Comparison of ENCODE assay signal across 26 mouse cellular contexts in the genomic region with DNA sequence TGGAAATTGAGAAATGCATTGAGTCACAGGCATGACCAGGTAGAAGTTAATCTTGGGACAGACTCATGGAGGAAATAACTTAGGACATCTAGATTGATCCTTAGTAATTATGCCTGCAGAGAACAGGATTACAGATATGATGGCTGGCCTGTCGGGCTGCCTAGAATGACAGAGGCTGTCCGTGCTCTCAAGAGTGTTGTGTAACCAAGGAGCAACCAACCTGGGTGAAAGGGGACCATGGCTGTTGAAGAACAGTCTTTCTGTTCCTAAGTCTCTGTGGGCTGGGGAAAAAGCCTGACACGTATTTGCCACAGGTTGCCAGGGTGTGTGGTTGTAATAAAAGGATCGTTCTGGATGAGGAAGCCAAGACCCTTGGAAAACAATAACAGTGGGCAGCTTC. TPM values are rescaled to one million over a fixed set of nuclear protein-coding genes. Genes with fewer than 3 reads are reported as not detected.
"Had no signal": no experiment of that assay in that cellular context is flagged by ENCODE, and none has a peak within 500 bp of the region (broad histone marks: within the 10 kb centered on the region; RNA-seq: fewer than 3 reads in every experiment).

No protein-coding gene starts in this region.

- H3K36me3 ChIP-seq: heart, embryonic 10.5 days; heart, embryonic 13.5 days; heart, embryonic 15.5 days; hindbrain, embryonic 13.5 days; hindbrain, embryonic 15.5 days; intestine, embryonic 15.5 days; limb, embryonic 10.5 days; limb, embryonic 12.5 days; liver, embryonic 13.5 days had no signal

- H3K27ac ChIP-seq: heart, embryonic 10.5 days; heart, embryonic 13.5 days; heart, embryonic 15.5 days; hindbrain, embryonic 13.5 days; hindbrain, embryonic 15.5 days; intestine, embryonic 15.5 days; layer of hippocampus, adult 2 months; left cerebral cortex, adult 2 months; limb, embryonic 10.5 days; limb, embryonic 12.5 days; liver, embryonic 13.5 days had no signal

- H3K4me2 ChIP-seq: heart, embryonic 13.5 days; heart, embryonic 15.5 days; hindbrain, embryonic 13.5 days; hindbrain, embryonic 15.5 days; intestine, embryonic 15.5 days; limb, embryonic 12.5 days; liver, embryonic 11.5 days; liver, embryonic 13.5 days had no signal

- ATAC-seq: inflammation-experienced regulatory T-cells, adult 6 months; intestine, embryonic 15.5 days; intestine, postnatal 0 days had no signal

- DNase-seq: gastrocnemius, adult 2 months; gastrocnemius, postnatal 10 days; gastrocnemius, postnatal 25 days; heart, adult 18-20 months; heart, postnatal 14 days; heart, postnatal 36 days; kidney, adult 18-20 months; kidney, adult 8-10 months; kidney, postnatal 10 days; kidney, postnatal 25 days; kidney, postnatal 4 days; liver; liver, embryonic 13.5 days had no signal

- H3K27me3 ChIP-seq: heart, embryonic 13.5 days; heart, embryonic 15.5 days; hindbrain, embryonic 15.5 days; intestine, embryonic 15.5 days; liver, embryonic 13.5 days had no signal

- H3K4me1 ChIP-seq: heart, embryonic 10.5 days; heart, embryonic 13.5 days; heart, embryonic 15.5 days; hindbrain, embryonic 13.5 days; hindbrain, embryonic 15.5 days; intestine, embryonic 15.5 days; limb, embryonic 10.5 days; limb, embryonic 12.5 days; liver, embryonic 13.5 days had no signal

- H3K9ac ChIP-seq: heart, embryonic 13.5 days; heart, embryonic 15.5 days; hindbrain, embryonic 13.5 days; hindbrain, embryonic 15.5 days; intestine, embryonic 15.5 days; limb, embryonic 12.5 days; liver, embryonic 13.5 days had no signal

- H3K4me3 ChIP-seq: gastrocnemius, adult 2 months; heart, embryonic 10.5 days; heart, embryonic 13.5 days; heart, embryonic 15.5 days; hindbrain, embryonic 13.5 days; hindbrain, embryonic 15.5 days; intestine, embryonic 15.5 days; layer of hippocampus, adult 2 months; left cerebral cortex, adult 2 months; limb, embryonic 10.5 days; limb, embryonic 12.5 days; liver, embryonic 13.5 days had no signal

- H3K9me3 ChIP-seq: heart, embryonic 10.5 days; heart, embryonic 13.5 days; heart, embryonic 15.5 days; hindbrain, embryonic 13.5 days; hindbrain, embryonic 15.5 days; intestine, embryonic 15.5 days; limb, embryonic 10.5 days; limb, embryonic 12.5 days; liver, embryonic 13.5 days had no signal

RNA-seq across cellular contexts. Expression of a gene that starts 45.1 kb away (rescaled TPM):
- polyA plus RNA-seq: heart, embryonic 15.5 days; inflammation-experienced regulatory T-cells, adult 6 months; limb, embryonic 10.5 days; liver, embryonic 11.5 days had no signal
